Mouse (Mus musculus) forebrain, embryonic 10.5 days (tissue): ENCODE data around the gene Tspan18. TPM values are rescaled to one million over a fixed set of nuclear protein-coding genes. Genes with fewer than 3 reads are reported as not detected.
A peak's percentile ranks its signal among the peaks of the same experiment; 100 is the strongest.

ENCODE experiments used
- DNase-seq: peaks from one replicate; pipeline ENCODE4 v3.0.0-alpha.2; 2017; ENCODE audit warnings: low spot score; ENCODE audit errors: extremely low spot score
- H3K27ac ChIP-seq: fragments of 300-500 bp; sonication (generic); 2 replicates; pipeline ENCODE4 v1.5.1; 2016; ENCODE audit warnings: mild to moderate bottlenecking
- H3K27me3 ChIP-seq: fragments of 300-500 bp; sonication (generic); 2 replicates; pipeline ENCODE4 v1.6.1; 2016; ENCODE audit warnings: mild to moderate bottlenecking; ENCODE audit not compliant: poor library complexity, severe bottlenecking
- H3K36me3 ChIP-seq: fragments of 300-500 bp; sonication (generic); replicated peaks from 2 replicates; pipeline ENCODE4 v1.6.1; 2016; ENCODE audit warnings: mild to moderate bottlenecking, moderate library complexity
- H3K4me1 ChIP-seq: fragments of 300-500 bp; sonication (generic); 2 replicates; pipeline ENCODE4 v1.6.1; 2016
- H3K4me3 ChIP-seq: fragments of 300-500 bp; sonication (generic); 2 replicates; pipeline ENCODE4 v1.5.1; 2016; ENCODE audit warnings: mild to moderate bottlenecking, moderate library complexity
- H3K9me3 ChIP-seq: fragments of 300-500 bp; sonication (generic); 2 replicates; pipeline ENCODE4 v1.6.1; 2016; ENCODE audit warnings: mild to moderate bottlenecking, moderate library complexity
- WGBS: fragments of 180-500 bp; shearing (Covaris S2); methylation state at CpG from one replicate; pipeline ENCODE4 v1.1.7; 2016; 5-methylcytosine and 5-hydroxymethylcytosine counted together
- polyA plus RNA-seq: library from polyadenylated mRNA; unstranded; fragments of >200 nt; fragmentation: Nextera tagmentation; extraction: Ambion mirVana; gene quantifications from 2 replicates; pipeline ENCODE4 v1.2.1, GENCODE M21; 2016

Gene Tspan18
- polyA plus RNA-seq, 1 experiment from 2014 or later, result 31.4 TPM

- peak overlapping the region; percentile 93 for H3K27ac ChIP-seq
- DNase-seq, result no peak
- no peaks in the 10 kb centered on the region for H3K9me3 ChIP-seq
- 94% methylated on average over 4 of the region's 4 CpGs for WGBS
- peaks cover 86% of the 10 kb centered on the region for H3K4me1 ChIP-seq
- H3K36me3 ChIP-seq, result peaks cover 27% of the 10 kb centered on the region
- H3K27me3 ChIP-seq, result peaks cover 20% of the 10 kb centered on the region
- peak overlapping the region; percentile 87 for H3K4me3 ChIP-seq
Observed at GRCm38 (mm10) chr2:93332277-93332676, 2.0 kb downstream of the Tspan18 start.

DNA sequence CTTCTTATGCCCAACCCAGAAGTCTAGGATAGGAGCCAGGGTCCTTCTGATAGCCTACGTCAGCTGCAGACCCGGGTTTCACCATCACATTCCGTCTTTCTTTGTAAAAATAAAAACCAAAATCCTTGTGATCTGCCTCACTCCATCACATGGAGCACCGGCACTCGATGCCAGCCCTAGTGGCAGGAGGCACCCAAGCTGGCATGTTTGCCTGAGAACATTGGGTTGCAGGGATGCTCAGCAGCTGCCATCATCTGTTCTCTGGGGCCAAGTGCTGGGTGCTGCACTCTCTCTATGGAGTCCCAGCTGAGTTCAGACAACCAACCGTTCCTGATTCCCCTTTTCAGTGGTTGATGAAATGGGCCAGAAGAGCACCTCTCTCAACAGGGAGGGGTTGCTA is 3.2 kb downstream of the Tspan18 start:
- H3K36me3 ChIP-seq, result peaks cover 31% of the 10 kb centered on the region
- DNase-seq, result no peak
- peak overlapping the region; percentile 87; the same call in 1 of the 2 replicates for H3K4me3 ChIP-seq
- WGBS, result 93% methylated on average over 6 of the region's 6 CpGs
- peak overlapping the region; percentile 93 for H3K27ac ChIP-seq
- peaks cover 14% of the 10 kb centered on the region for H3K27me3 ChIP-seq
- H3K9me3 ChIP-seq, result no peaks in the 10 kb centered on the region
- peaks cover 91% of the 10 kb centered on the region for H3K4me1 ChIP-seq

- Histone ChIP-seq H3K4me3 (no peak overlapping the region), H3K9me3 (no peaks in the 10 kb centered on the region), H3K27me3 (no peaks in the 10 kb centered on the region), H3K4me1 (peaks cover 90% of the 10 kb centered on the region), H3K36me3 (peaks cover 43% of the 10 kb centered on the region), H3K27ac (no peak overlapping the region)
- 86% methylated on average over 4 of the region's 4 CpGs for WGBS
- DNase-seq, result no peak
Observed at GRCm38 (mm10) chr2:93329120-93329519, 5.2 kb downstream of the Tspan18 start.

GRCm38 (mm10) chr2:93327915-93328555 is 6.3 kb downstream of the Tspan18 start:
- H3K9me3 ChIP-seq, result no peaks in the 10 kb centered on the region; the same call in 1 of the 2 replicates
- H3K27me3 ChIP-seq, result no peaks in the 10 kb centered on the region
- 77% methylated on average over 7 of the region's 7 CpGs for WGBS
- DNase-seq, result no peak
- H3K4me1 ChIP-seq, result peaks cover 82% of the 10 kb centered on the region
- H3K36me3 ChIP-seq, result peaks cover 54% of the 10 kb centered on the region
- no peak overlapping the region for H3K4me3 ChIP-seq
- peak overlapping the region; percentile 44; the same call in 1 of the 2 replicates for H3K27ac ChIP-seq

- no peak for DNase-seq
- WGBS, result 55% methylated on average over 7 of the region's 7 CpGs
- Histone ChIP-seq H3K27ac (peak overlapping the region; percentile 72), H3K4me1 (peaks cover 73% of the 10 kb centered on the region), H3K9me3 (no peaks in the 10 kb centered on the region; the same call in 1 of the 2 replicates), H3K36me3 (peaks cover 36% of the 10 kb centered on the region), H3K27me3 (no peaks in the 10 kb centered on the region), H3K4me3 (no peak overlapping the region)
Observed at GRCm38 (mm10) chr2:93324681-93325080, 9.6 kb downstream of the Tspan18 start.

- Histone ChIP-seq H3K4me3 (no peak overlapping the region), H3K27ac (peak overlapping the region; percentile 48; the same call in 1 of the 2 replicates), H3K9me3 (no peaks in the 10 kb centered on the region; the same call in 1 of the 2 replicates), H3K27me3 (no peaks in the 10 kb centered on the region), H3K36me3 (peaks cover 45% of the 10 kb centered on the region), H3K4me1 (peaks cover 75% of the 10 kb centered on the region)
- WGBS, result 82% methylated on average over 8 of the region's 8 CpGs
- DNase-seq, result no peak
Observed at GRCm38 (mm10) chr2:93321946-93322345, 12.4 kb downstream of the Tspan18 start.

DNA sequence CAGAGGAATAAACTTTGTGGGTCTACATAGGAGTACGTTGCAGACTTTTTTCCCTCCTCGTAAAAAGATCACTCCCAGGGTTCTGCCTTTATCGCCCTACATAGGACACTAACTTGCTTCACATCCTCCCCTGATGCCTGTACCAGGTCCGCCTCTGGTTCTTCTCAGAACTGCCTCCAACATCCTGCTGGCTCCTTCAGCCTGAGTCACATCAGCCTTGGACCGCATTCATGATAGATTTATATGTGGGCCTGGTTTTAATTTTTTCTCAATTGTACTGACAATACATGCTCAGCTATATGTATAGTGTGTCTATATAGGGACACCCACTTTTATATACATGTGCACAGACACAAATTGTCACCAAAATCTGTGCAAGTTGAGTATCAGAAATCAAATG is 14.0 kb downstream of the Tspan18 start:
- Histone ChIP-seq H3K27ac (peak overlapping the region; percentile 63; the same call in 1 of the 2 replicates), H3K27me3 (no peaks in the 10 kb centered on the region), H3K36me3 (peaks cover 45% of the 10 kb centered on the region), H3K9me3 (no peaks in the 10 kb centered on the region; the same call in 1 of the 2 replicates), H3K4me3 (no peak overlapping the region), H3K4me1 (peaks cover 79% of the 10 kb centered on the region)
- WGBS, result 87% methylated on average over 5 of the region's 5 CpGs
- no peak for DNase-seq

- WGBS, result 67% methylated on average over 7 of the region's 7 CpGs
- no peaks in the 10 kb centered on the region for H3K27me3 ChIP-seq
- H3K27ac ChIP-seq, result peak overlapping the region; percentile 63
- H3K9me3 ChIP-seq, result no peaks in the 10 kb centered on the region; the same call in 1 of the 2 replicates
- H3K4me1 ChIP-seq, result peaks cover 79% of the 10 kb centered on the region
- no peak overlapping the region for H3K4me3 ChIP-seq
- peaks cover 38% of the 10 kb centered on the region for H3K36me3 ChIP-seq
- no peak for DNase-seq
Observed at GRCm38 (mm10) chr2:93319598-93319997, 14.7 kb downstream of the Tspan18 start.

DNA sequence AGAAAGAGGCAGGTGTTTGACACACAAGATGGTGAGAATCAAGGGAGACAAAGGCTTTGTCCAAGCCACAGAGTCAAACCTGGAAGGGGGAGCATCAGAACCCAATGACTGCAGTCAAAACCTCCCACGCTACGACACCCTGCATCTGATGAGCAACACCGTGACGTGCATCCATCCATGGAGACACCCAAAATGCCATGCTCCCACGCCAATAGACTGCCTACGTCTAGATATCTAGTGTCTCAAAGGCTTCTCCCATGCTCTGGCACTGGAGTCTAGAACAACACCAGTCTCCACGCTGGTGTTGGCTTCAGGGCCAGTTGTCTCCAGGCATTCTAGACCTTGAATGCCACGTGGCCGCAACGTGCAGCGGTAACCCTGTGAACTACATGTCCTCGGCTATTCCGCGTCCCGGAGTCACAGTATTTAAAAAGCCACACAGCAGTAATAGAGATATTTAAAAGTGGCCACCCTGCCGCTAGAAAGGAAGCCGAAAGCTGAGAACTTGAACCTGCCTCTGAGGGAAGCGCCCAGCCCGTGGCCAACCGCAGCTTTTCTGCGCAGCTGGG is 15.4 kb downstream of the Tspan18 start:
- no peaks in the 10 kb centered on the region for H3K27me3 ChIP-seq
- H3K4me1 ChIP-seq, result peaks cover 79% of the 10 kb centered on the region
- no peaks in the 10 kb centered on the region; the same call in 1 of the 2 replicates for H3K9me3 ChIP-seq
- no peak overlapping the region for H3K4me3 ChIP-seq
- DNase-seq, result no peak
- 93% methylated on average over 21 of the region's 21 CpGs for WGBS
- peak overlapping the region; percentile 63; the same call in 1 of the 2 replicates for H3K27ac ChIP-seq
- peaks cover 31% of the 10 kb centered on the region for H3K36me3 ChIP-seq

DNA sequence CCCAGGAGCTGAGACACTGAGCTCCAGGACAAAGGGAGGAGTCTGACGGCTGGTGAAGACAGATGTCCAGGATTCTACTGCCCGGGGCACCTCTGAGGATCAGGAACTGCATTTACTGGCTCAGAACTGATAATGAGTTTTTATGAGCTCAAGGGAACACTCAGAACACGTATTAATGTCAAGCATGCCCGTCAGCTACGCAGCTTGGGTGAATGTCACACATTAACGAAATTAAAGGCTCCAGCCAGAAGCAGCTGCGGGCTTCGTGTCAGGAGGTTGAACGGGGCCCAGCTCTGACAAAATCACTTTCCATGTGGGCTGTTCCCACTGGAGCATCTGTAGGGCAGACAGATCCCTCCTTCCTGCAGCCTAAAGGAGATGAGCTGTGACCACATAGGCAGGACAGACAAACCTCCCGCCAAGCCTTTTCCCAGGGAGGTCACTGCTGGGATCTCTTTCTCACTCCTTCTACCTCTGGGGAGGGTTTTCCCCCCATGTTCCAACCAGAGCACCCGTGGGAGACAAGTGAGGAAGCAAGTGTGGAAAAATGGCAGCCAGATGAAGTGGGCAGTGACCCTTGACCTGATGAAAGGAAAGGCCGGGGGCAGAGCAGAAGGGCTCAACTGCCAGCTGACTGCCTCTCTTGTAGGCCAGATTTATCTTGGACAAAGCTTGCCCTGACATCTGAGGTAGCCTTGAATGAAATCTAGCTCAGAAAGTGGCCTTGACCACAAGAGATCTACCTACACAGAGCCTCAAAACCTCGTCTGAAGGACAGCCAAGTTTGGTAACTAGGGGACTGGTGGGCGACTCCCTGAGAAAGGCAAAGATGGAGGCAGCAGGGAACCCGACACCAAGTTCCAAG is 20.3 kb downstream of the Tspan18 start:
- peaks cover 54% of the 10 kb centered on the region for H3K36me3 ChIP-seq
- no peak overlapping the region for H3K4me3 ChIP-seq
- H3K27me3 ChIP-seq, result no peaks in the 10 kb centered on the region
- WGBS, result 62% methylated on average over 15 of the region's 15 CpGs
- H3K9me3 ChIP-seq, result no peaks in the 10 kb centered on the region
- H3K4me1 ChIP-seq, result peaks cover 70% of the 10 kb centered on the region
- H3K27ac ChIP-seq, result peak overlapping the region; percentile 45
- no peak for DNase-seq

- 87% methylated on average over 3 of the region's 3 CpGs for WGBS
- Histone ChIP-seq H3K4me3 (no peak overlapping the region), H3K4me1 (peaks cover 55% of the 10 kb centered on the region), H3K9me3 (no peaks in the 10 kb centered on the region), H3K27me3 (no peaks in the 10 kb centered on the region), H3K36me3 (peaks cover 54% of the 10 kb centered on the region), H3K27ac (peak overlapping the region; percentile 65; the same call in 1 of the 2 replicates)
- DNase-seq, result no peak
Observed at GRCm38 (mm10) chr2:93312458-93312857, 21.8 kb downstream of the Tspan18 start.

DNA sequence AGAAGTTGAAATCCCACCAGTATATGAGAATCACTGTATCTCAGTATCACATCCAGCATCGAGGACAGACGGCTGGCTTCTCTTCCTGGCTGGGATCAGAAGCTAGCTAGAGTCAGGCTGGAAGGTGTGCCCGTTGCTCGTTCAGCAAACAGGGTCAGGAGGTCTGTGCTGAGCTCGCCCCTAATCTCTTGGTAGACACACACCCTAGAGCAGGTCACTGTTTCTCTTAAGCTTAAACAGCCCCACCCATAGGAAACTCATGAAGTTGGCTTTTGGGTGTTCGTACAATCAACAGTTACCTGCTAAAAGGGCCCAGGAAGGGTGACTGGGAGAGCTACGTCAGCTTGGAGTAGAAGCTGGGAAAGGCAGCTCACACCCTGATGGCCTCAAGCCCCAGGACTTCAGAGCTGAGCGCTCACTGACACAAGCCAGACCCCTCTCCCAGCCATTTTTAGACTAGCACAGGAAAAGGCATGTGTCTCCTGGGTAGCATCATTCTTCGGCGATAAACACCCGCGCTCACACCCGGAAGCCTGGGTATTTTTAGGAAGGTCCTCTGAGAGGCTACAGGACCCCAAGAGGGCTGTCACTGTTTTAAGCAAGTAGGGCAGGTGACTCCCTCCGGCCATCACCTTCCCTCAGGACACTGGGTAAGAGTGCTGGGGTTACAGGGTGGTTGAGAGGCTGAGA is 24.4 kb downstream of the Tspan18 start:
- H3K27ac ChIP-seq, result no peak overlapping the region
- peaks cover 43% of the 10 kb centered on the region for H3K4me1 ChIP-seq
- no peak overlapping the region for H3K4me3 ChIP-seq
- 93% methylated on average over 14 of the region's 14 CpGs for WGBS
- no peaks in the 10 kb centered on the region for H3K27me3 ChIP-seq
- no peak for DNase-seq
- peaks cover 57% of the 10 kb centered on the region for H3K36me3 ChIP-seq
- H3K9me3 ChIP-seq, result no peaks in the 10 kb centered on the region
